Mouse (Mus musculus) right cerebral cortex, adult 18-20 months (tissue): ENCODE results near the gene Nodal.

ENCODE experiments used
- DNase-seq: peaks from one replicate; pipeline ENCODE4 v3.0.0; 2022; ENCODE audit warnings: mixed read lengths

Gene Nodal

GRCm38 (mm10) chr10:61399156-61399734, 18.5 kb upstream of the Nodal start:
- DNase-seq: peak; percentile 57

GRCm38 (mm10) chr10:61400407-61400806, 17.4 kb upstream of the Nodal start:
- no peak for DNase-seq

- no peak for DNase-seq
Observed at GRCm38 (mm10) chr10:61402480-61402879, 15.3 kb upstream of the Nodal start.

- DNase-seq: no peak
Observed at GRCm38 (mm10) chr10:61402911-61403310, 14.9 kb upstream of the Nodal start.

GRCm38 (mm10) chr10:61405958-61406357, 11.8 kb upstream of the Nodal start:
- no peak for DNase-seq

GRCm38 (mm10) chr10:61409776-61410175, 8.0 kb upstream of the Nodal start:
- DNase-seq: no peak

- no peak for DNase-seq
Observed at GRCm38 (mm10) chr10:61410193-61410592, 7.6 kb upstream of the Nodal start.

GRCm38 (mm10) chr10:61412910-61413625, 4.7 kb upstream of the Nodal start:
- no peak for DNase-seq

GRCm38 (mm10) chr10:61415240-61415639, 2.5 kb upstream of the Nodal start:
- DNase-seq: no peak

GRCm38 (mm10) chr10:61415890-61416289, 1.9 kb upstream of the Nodal start:
- no peak for DNase-seq

GRCm38 (mm10) chr10:61416561-61416960, 1.2 kb upstream of the Nodal start:
- DNase-seq: no peak

GRCm38 (mm10) chr10:61417046-61417445, 726 bp upstream of the Nodal start:
- DNase-seq: no peak

GRCm38 (mm10) chr10:61418131-61418900, 544 bp downstream of the Nodal start:
- DNase-seq: no peak

- no peak for DNase-seq
Observed at GRCm38 (mm10) chr10:61419146-61419545, 1.4 kb downstream of the Nodal start.

GRCm38 (mm10) chr10:61420011-61420410, 2.2 kb downstream of the Nodal start:
- DNase-seq: no peak

GRCm38 (mm10) chr10:61422861-61423260, 5.1 kb downstream of the Nodal start:
- no peak for DNase-seq

GRCm38 (mm10) chr10:61423289-61423688, 5.5 kb downstream of the Nodal start:
- DNase-seq: no peak

- DNase-seq: no peak
Observed at GRCm38 (mm10) chr10:61424500-61424899, 6.7 kb downstream of the Nodal start.

- DNase-seq: no peak
Observed at GRCm38 (mm10) chr10:61425047-61425446, 7.3 kb downstream of the Nodal start.

GRCm38 (mm10) chr10:61426251-61426757, 8.5 kb downstream of the Nodal start:
- DNase-seq: no peak

GRCm38 (mm10) chr10:61427951-61428350, 10.2 kb downstream of the Nodal start:
- DNase-seq: no peak

- DNase-seq: no peak
Observed at GRCm38 (mm10) chr10:61428416-61428815, 10.6 kb downstream of the Nodal start.

GRCm38 (mm10) chr10:61429043-61429442, 11.3 kb downstream of the Nodal start:
- no peak for DNase-seq

- peak; percentile 88 for DNase-seq
Observed at GRCm38 (mm10) chr10:61431375-61431774, 13.6 kb downstream of the Nodal start.
